Mouse (Mus musculus) gastrocnemius, postnatal 14 days (tissue): ENCODE measurements at regions not wholly inside any gene's neighbourhood (a gene's known extent, or its start where the extent isn't known, plus 50 kb on each side); places are given as distances from the start of the nearest gene placed in this dataset.
"Not testable (repeated sequence)": the region's sequence is repeated elsewhere in the genome, so short reads cannot be mapped to it uniquely, and the experiment has no call there.

ENCODE experiments used
- DNase-seq: peaks from one replicate; pipeline ENCODE4 v3.0.0; 2021; ENCODE audit warnings: mixed read lengths
- intact Hi-C: fragments of 180-260 bp; cut with DNase I; formaldehyde crosslinking; loops from one replicate; pipeline ENCODE4 v1.15.1; 2025; ENCODE audit warnings: low total_unique reads

DNA sequence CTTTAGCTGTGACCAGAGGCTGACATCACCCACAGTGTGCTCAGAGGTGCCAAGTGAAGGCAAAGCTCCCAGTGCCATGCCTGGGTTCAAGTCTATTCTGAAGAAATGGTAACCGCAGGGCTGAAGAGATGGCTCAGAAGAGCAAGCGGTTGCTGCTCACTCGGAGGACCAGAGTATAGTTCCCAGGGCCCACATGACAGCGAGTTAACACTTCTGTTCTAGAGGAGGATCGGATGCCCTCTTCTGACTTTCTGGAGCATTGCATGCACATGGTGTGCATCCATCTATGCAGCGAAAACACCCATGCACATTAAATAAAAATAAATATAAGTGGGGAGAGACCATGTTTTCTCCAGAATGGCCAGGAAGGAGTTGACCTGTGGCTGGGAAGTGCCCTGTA, 209.5 kb downstream of the Sorl1 start:
- DNase-seq: no peak
- intact Hi-C loops: no loop called here

DNA sequence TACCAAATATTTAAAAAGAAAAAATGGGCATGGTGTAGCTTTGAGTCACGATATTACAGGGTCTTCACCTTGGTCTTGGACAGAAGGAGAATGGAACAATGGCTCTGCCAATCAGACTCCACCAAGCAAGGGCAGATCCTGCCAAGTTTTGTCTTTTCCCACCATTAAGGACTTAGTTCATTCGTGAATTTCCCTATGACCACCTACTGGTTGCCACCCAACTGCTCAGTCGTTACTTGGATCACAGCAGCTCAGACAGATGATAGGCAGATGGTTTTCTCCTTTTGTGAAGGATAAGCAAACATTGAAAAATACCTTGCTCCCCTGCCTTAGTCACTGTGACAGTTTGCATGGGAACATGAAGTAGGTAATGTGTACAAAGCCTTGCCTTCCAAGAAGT, 210.2 kb downstream of the Sorl1 start:
- intact Hi-C loops: no loop called here
- DNase-seq: no peak

DNA sequence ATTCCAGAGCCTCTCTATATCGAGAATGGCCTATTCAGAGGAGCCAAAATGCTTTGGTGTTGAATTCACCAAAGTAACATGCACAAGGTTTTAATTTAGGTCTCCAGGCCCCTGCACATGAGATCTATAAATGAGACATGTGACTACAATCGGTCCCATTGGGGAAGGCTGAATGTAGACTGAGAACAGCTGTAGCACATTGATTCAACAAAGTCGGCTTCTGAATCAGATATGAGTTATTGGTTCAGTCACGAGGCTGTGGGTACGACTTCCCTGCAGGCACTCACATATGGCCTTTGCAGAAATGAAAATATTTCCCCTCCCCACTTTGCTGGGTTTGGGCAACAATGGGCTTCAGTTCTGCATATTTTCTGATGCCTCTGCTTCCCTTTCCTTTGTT, 211.6 kb downstream of the Sorl1 start:
- no peak for DNase-seq
- intact Hi-C loops: no loop called here

DNA sequence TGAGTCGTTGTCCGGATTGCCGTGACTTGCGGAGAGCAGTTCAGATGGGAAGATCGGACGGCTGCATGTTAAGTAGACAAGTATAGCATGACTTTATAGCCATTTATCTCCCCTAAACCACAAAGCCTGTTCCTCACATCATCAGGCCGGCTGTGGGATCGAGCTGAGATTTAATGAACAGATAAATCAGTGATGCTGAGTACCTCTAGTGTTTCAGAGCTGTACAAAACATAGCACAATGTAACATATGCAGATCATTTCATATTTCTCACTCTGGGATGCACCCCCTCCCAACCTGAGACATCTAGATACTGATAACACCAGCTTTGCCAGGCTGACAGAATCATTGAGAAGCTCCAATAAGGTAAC, 223.5 kb downstream of the Sorl1 start:
- DNase-seq: no peak
- intact Hi-C loops: no loop called here

DNA sequence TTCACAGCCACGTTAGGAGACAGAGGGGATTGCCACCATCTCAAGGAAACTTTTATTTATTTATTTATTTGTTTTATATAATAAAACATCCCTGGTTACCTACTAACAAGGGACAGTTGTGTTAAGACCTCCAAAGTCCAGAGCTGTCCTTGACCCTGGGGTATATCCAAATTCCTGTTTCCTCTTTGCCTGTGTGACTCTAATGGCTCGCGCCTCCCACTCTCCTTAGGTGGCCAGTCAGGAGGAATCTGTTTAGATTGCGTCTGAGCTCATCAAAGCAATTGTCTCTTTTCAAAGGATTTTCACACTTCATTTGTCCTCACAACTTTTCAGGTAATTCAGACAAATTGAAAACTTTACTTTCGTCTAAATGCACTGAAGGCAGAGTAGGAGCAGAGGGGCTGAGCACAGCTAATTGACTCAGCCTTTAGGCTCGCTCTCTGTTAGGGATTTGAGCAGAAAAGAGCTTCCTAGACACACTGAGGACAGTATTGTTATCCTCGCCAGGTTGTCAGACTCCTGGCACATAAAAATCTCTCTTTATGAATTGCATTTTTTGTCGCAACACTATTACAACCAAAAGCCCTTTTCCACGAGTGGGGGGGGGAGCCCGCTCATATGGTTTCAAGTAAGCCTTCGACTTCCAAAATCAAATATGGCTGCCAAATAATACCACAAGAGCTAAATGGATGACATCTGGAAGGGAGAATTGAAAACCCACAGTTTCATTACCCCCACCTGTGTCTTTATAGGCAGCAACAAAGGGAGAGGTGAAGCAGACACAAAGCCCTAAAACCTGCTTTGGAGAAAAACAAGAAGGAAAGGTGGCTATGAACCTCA, 224.1 kb downstream of the Sorl1 start:
- DNase-seq: no peak
- intact Hi-C loops: no loop called here

DNA sequence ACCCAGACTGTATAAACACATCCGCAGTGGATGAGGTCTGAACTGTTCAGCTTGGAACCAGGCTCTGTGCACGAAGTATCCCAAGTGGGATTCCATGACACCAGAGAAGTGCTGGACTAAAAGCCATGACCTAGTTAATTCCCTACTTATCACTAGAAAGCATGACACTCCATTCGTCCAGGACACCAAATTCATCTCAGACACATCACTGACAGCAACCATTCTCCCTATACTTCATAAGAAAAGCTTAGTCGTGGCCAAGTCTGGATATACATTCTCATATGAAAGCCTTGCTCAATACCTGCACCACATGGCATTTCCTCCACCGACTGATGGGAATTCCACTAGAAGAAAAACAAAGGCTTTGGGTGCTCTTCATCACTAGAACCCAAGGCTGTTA, 229.0 kb downstream of the Sorl1 start:
- intact Hi-C loops: no loop called here
- DNase-seq: no peak

DNA sequence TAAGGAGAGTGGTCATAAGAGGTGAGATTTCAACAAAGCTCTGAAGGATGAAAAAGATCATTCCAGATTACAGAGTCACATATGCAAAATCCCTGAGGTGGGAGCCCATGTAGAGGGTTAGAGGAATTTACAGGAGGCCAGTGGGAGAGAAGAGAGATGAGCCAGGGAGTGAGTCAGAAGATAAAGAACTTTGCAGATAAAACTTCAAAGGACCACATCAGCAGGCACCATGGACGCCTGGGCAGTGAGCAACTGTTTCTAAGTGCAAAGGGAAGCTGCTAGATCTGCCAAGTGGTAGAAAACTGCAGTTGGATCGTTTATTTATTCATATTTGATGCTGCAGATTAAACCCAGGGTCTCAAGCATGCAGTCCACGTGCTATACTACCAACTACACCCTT, 231.3 kb downstream of the Sorl1 start:
- intact Hi-C loops: no loop called here
- no peak for DNase-seq

DNA sequence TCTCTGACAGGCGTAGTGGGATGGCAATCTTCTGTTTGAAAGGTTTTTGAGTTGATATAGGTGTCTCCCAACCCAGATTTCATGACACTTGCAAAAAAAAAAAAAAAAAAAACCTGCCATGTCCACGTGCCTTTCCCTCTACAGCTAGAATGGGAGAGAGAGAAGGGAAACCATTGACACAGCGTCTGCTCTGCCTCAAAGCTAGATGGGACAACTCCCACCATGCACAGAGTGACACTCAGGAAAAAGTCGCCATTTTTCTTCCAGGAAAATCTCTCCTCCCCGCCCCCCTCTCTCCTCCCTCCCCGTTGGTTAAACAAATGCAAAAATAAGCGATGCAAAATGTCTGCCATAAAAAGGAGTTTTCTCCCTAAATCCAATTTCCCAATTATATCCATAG, 232.9 kb downstream of the Sorl1 start:
- no peak for DNase-seq
- intact Hi-C loops: no loop called here

DNA sequence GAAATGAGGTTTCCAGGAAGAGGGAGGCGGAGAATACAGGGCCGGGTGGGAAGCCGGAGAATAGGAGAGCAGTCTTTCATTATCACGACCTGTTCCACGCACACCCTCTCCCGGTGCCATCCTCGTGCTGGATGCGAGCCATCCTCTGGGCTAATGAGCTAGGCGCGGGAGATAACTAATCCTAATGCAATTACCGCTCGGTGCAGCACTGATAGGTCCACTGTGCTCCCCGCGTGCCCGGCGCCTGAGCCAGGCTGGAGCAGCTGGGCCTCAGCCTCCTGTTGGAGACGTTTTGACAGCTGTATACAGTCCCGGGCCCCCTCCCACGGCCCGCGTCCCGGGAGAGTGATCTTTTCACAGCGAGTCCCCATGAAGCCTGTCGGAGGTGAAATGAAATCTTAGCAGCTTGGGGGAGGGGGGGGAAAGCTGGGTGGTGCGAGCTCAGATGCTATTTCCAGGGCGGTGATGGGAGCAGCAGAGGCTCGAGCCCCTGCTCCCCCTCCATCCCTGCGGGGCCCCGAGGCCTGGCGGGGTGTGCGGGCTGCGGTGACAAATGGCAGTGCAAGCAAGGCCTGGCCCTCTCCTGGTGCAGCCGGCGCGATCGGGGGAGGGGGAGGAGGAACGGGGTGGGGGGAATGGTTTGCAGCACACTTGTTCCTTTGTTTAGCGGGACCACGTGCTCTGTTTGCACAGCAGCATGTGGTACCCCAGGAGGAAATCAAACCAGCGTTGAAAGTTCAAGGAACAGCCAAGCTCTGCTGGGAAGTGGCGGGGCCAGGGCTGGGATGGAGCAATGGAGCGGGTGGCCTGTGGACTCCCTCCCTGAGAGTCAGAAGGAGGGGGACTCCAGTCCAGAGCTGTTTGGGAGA, 233.6 kb downstream of the Sorl1 start:
- DNase-seq: peak; percentile 74
- intact Hi-C loops: no loop called here

DNA sequence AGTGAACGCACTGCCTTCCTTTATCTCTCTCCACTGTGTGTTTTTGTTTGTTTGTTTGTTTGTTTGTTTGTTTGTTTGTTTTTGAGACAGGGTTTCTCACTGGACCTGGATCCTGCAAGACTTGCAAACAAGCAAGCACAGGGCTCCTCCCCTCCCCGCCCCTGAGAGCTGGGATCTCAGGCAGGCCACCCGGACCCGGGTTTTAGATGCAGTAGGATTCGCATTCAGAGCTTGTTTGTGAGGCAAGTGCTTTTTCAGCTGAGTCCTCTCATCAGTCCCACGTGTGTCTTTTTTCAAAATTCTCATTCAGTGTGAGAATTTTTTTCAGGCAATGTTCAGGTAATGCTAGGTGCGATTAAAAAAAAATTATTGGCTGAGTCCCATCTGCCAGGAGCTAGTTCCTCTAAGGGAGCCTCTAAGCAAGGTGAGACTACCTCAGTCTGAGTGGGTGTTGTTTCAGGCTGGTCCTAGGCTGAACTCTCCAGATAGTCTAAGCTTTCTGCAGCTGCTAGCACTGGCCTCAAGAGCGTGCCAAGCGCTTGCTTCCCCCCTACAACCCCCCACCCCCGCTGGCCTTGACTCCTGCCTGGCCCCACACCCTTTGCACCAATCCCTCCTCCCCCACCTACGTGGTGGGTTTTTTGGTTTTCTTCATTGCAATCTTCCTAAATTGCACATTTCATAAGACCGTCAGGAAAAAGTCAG, 234.4 kb downstream of the Sorl1 start:
- peak; percentile 42 for DNase-seq
- intact Hi-C loops: no loop called here

DNA sequence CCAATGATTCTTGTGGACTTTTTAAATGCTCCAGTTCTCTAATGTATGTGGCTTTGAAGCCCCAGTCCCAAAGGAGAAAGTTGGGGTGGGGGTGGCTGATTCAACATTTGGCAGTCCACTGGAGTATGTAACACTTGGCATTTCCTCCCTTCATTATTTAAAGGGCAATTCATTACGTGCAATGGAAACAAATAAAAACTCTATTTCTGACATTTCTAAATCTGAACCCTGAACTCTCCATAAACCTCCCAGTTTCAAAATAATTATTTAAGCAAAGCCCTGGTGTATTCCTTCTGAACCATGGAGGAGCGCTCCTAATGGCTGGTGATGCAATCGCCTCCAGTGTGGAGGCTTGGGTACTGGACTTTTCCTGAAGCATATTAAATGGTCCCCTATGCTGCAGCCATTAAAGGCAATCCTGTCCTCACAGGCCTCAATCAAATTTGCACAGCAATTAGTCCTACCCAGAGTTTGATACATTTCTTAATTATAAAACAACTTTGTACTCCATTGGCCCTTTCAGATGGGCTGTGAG, 235.4 kb downstream of the Sorl1 start:
- intact Hi-C loops: no loop called here
- no peak for DNase-seq

DNA sequence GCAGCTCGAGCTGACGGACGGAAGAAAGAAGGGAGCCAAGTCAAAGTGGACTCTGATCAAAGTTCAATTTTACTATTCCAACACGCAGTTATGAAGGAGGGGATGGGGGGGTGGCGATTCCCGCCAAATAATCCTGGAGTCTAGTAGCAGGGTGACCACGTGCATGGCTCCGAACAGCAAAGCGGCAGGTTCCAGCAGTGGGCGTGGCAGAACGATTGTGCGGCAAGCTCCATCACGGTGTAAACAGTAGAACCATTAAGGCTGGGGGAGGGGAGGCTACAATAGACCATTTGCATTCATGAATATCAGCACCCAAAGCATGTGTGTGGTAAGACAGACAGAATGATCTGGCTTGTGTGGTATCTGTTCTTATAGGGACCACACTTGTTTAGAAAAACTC, 237.6 kb downstream of the Sorl1 start:
- DNase-seq, intact Hi-C loops: not testable (repeated sequence)

DNA sequence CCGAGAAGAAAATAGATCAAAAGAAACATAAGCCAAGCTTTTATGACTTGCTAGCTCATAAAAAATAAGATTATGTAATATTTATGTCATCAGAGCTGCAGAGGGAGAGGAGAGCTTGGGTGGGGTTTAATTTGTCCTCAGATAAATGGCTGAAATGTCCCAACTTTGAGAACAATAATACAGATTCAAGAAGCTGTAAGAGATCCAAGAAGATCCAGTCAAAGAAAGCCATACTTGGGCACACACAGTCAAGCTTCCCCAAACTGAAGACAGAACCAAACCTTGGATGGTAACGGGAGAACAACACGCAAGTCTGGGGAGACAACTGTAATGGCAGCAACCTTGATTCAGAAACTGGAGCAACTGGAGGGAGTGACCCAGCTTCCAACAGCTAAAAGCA, 243.6 kb downstream of the Sorl1 start:
- intact Hi-C loops: no loop called here
- no peak for DNase-seq

DNA sequence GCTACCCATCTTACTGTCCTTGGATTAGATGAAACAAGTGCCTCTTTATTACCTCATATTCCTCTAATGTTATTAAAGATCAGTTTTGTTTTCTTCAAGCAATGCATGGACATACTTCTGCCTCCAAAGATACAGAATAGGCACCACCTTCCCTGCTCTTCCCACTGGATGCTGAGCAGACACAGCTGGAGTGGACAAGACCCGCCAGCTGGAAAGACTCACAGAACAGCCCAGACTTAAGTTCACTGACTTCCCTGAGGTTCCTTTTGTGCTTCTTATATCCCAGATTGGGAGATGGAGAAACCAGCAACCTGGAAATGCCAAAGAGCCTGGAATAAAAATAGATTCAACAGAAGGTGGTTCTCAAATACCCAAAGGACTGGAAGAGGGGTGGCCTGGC, 245.0 kb downstream of the Sorl1 start:
- no peak for DNase-seq

DNA sequence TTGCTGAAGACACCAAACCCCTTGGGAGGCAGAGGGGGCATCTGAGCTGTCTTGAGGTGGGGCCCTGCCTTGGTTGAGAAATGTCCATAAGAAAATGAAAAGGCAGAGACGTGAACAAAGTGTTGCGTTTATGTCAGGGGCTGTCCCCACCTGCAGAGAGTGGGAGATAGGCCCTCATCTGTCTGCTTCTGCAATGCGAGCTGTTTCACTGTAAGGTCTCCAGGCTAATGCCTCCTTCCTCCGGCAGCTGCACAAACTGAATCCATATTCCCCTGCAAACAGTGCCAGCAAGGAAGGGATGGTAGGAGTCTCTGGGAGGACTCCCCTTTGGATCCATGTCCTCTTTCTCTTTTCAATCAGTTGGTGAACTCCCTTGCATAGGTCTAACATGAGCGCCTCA, 263.0 kb downstream of the Sorl1 start:
- intact Hi-C loops: no loop called here
- no peak for DNase-seq

More for the DNA sequence above, 245.0 kb downstream of the Sorl1 start:
- intact Hi-C loops: no loop called here

DNA sequence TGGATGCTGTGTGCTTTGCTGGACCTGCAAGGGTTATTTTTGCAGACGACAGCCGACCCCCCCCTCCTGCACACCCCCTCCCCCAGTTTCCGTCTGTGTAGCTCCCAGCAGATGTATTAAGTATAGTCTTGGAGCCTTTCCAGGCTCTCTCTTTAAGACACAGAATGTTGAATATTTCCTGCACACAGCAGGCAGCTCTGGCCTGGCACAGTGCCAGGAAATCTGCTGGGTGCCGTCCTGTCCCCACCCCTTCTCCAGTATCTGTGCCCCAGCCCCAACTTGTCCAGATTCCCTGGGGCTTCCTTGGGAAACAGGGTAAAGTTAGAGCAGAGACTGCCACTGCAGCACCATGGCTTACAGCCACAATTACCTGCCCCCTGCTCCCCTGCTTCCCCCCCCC, 263.4 kb downstream of the Sorl1 start:
- peak; percentile 41 for DNase-seq
- intact Hi-C loops: no loop called here

DNA sequence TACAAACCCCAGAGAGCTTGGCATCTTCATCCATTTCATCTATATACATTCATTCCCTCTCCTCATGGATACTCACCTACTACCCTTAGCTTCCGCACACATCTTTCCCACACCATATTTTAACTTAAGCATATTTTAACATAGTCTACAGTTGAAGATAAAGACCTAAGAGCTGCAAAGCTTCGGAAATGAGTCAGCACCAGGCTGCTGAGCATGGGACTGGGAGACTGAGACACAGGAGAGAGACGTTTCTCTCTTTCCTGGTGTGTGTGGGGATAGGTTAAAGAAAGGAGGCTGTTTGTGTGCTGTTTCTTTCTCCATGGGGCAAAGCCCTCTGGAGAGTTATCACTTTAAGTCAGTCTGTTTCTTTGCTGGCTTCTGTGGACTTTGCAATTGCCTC, 264.3 kb downstream of the Sorl1 start:
- intact Hi-C loops: no loop called here

DNA sequence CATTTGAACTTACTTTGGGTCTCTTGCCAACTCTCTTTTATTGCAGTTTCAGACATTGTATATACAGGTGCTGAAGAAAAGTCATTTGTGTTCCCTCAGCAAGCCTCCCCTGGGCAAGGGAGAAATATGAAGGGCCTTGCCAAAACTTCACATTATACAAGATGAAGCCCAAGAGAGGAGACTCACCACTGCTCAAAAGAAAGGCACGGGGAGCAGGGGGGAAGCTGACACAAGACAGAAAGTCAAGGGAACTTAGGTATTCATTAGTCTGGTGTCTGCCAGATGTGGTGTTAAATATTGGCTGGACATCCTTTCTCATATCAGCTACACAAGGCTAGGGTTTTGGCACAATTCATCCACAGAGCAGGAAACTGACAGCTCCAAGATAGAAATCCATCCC, 272.0 kb downstream of the Sorl1 start:
- no peak for DNase-seq
- intact Hi-C loops: no loop called here

More for the DNA sequence above, 264.3 kb downstream of the Sorl1 start:
- no peak for DNase-seq

DNA sequence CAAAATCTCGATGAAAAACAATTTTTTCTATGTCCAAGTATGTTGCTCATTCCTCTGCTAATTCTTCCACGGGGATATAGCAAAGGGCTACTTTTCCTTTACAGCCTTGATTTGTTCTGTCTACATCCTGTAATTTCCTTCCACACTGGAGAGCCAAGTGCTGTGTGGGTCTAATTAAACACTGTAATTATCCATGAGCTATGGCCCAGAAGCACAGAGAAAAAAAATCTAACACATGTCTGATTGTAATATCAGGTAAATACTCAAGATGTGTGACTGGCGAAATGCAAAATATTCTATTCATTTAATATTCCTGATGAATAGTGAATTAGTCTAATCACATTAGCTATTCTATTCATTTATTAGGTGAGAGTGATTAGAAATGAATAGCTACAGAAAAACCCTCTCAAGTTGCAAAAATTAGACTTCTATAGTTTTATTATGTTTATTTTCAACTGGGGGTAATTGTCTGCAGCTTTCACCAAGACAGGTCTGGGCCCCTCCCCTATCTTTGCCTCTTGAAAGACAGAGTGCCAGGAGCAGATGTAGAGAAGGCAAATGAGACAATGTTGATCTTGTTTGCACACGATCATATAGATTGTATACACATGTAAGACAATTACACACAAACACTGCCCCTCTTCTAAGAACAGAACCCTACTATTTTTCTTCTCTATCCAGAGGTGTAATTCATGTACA, 274.3 kb downstream of the Sorl1 start:
- intact Hi-C loops: no loop called here
- no peak for DNase-seq

DNA sequence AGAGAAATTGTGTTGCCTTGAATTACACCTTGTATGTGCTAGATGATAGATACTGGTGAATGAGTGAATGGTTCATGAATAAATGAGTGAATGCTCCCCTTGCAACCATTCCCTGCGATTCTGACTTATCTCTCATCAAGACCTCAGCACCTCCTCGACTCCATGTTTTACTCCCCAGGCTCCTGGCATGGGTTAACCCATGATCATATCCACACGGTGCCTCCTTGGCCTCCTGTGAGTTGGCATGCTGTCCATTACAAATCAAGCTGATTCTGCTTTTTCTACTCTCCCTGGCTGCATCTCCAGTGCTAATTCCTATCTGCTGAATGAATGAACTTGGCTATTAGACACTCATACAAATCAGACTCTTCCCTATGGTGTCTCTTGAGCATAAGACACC, 279.5 kb downstream of the Sorl1 start:
- no peak for DNase-seq
- intact Hi-C loops: no loop called here
